Mouse (Mus musculus): Measurements from ENCODE around the gene Tas1r1.
A peak's percentile ranks its signal among the peaks of the same experiment; 100 is the strongest.

Tas1r1 gene

DNA sequence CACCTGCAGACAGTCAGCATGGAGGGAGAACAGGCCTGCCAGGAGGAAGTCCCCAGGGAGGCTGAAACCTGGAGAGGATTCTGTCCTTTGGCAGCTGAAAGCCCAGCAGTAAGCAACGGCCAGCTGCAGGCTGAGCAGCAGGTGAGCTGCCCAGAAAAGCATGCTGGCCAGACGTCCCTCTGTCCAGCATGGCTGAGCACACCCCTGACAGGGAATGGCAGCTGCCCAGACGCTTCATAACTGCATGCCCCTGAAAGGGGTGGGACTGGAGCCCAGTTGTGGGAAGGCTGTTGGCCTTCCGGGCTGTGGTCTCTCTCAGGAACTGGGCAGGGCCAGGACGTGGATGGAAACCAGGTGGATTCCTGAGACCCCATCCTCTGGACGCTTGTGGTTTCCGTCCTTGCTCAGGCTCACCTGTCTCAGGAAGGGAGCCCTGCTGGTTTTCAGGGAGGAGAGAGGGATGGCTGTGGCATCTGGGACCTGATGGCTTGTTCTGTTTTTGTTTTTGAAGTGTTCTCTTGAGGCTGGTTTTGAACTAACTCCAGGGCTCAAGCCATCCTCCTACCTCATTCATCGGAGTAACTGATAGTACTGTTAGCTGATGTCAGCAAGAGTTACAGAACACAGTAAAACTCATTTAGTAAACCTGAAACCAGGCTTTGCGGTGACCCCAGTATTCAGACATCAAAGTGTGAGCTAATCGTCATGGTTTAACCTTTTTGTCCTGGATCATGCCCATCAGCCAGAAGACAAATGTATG, at the start of gene Tas1r1:
Gene Tas1r1 (minus strand): TSS at position 344 of the 760 bp plus-strand sequence.
- no peak for DNase-seq

GRCm38 (mm10) chr4:152088133-152088532, 49.8 kb upstream of the Tas1r1 start:
- peak; percentile 89 for DNase-seq

DNA sequence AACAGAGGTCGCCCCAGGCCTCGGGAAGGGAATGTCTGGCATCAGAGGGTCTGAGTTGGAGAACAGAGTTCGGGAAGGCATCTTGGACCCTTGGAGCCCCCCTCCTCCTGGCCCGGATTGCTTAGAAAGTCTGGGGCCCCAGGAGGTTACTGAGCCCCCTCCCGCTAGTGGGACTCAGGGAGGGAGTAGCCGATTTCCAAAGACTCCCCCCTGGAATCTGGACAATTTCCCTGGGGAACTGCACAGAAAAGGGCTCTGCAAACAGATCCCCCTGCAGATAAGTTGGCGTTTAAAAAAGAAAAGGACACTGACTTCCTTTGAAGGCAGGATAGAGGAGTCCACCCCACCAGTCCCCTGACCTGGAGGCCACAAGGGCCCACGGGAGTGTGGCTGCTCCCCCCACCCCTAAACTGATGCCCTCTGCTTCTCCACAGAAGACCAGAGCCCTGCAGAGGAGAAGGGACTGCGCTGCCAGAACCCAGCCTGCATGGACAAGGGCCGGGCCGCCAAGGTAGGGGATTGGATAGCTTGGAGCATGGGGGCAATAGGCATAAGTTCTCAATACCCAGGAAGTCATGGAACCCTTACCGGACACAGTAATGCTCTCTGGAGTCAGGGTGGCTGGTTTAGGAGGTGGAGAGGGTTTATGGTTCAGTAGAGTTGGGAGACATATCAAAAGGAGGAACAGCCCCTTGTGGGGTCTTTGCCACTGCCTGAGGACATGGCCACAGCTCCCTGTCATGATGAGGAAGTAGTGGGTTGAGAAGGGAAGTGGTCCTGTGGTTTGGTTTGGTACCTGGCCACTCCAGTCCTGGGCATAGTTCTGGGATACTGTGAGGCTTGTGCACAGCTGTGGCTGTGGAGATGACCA, 49.1 kb upstream of the Tas1r1 start:
- peak; percentile 94 for DNase-seq

DNA sequence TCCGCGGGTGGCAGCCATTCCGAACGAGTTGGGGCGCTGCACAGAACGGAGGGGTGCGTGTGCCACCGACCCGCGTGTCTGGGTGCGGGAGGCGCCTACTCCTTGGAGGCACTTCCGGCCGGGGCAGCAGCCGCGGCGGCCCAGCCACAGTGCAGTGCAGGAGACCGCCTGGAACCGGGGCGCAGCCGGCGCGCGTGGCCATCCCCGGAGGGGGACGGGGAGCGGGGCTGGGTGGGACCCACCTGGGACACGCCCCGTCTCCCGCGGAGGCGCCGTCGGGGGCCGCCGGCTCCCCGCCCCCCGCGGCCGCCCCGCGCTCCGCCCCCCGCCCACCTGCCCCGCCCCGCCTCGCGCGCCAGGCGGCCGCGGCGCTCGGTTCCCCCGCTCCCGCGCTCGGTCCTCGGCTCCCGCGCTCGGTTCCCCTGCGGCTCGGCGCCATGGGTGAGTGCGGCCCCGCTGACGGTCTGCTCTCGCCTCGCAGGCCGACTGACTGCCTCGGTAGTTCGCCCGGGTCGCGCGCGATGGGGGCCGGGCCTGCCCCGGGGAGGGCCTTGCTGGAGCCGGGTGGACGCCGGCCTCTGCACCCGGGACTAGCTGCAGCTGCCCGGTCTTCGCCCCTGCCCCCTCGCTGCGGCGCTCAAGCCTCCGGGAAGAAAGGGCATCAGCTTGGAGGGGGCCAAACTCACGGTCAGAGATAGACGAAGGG, 48.3 kb upstream of the Tas1r1 start:
- DNase-seq = peak; percentile 97

DNA sequence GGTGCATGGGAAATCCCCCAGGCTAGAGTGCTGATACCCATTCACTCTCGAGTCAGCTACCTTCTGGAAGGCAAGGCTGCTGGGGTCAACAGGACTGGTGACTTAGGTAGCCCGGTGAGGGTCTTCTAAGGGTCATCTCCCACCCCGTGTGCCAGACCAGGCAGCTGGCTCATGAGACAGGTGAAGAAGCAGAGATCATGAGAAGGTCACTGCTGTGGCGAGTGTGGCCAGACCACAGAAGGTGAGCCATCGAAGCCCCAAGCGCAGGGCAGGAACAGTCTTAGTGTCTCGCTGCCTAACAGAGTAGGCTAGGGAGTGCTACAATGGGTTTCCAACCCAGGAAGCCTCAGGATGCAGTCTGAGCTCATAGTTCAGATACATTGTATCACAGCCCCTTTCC, 46.2 kb upstream of the Tas1r1 start:
- DNase-seq = no peak

GRCm38 (mm10) chr4:152083611-152084220, 45.3 kb upstream of the Tas1r1 start:
- DNase-seq = peak; percentile 95

GRCm38 (mm10) chr4:152079931-152080330, 41.6 kb upstream of the Tas1r1 start:
- DNase-seq = peak; percentile 97

DNA sequence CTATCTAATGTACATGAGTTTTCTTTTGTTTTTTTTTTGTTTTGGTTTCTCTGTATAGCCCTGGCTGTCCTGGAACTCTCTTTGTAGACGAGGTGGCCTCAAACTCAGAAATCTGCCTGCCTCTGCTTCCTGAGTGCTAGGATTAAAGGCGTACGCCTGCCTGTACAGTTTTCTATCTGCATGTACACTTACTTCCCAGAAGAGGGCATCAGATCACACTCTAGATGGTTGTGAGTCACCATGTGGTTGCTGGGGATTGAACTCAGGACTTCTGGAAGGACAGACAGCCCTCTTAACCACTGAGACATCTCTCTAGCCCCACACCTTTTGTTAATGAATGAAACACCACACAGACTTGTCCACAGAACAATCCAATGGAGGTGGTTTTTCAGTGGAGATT, 40.9 kb upstream of the Tas1r1 start:
- peak; percentile 44 for DNase-seq

DNA sequence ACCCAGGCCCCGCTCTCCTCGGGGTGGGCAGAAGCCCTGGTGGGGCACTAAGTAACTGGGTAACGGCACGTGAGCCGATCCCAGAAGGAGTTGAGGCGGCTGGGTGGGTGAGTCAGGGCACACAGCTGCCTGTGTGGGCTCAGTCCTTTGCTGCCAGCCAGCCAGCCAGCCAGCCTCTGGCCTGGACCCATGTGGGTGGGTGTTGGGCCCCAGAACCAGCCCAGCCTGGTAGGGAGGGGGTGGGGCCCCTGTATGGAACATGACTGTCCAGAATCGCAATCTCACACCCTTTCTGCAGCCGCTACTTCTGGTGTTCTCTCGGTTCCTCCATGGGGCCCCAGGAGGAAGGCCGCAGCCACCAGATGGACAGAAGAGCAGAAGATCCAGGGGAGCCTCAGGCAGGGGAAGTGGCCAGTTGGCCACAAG, 39.8 kb upstream of the Tas1r1 start:
- DNase-seq = peak; percentile 99

DNA sequence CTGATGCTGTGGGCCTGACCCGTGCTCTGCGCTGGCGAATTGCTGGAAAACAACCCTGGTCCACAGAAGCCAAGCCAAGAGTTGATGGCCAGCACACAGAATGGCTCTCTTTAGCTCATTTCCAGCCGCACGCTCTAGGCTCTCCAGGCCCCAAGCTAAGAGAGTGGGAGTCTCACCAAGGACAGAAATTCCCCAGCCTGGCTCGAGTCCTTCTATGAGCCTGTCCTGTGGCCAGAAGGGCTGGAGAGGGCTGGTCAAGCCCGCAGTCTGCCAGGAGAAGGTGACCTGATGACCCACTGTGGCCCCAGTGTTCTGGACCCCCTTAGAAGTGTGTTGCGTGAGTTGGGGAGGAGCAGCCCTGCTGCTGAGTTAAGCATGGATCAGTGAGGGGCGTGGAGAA, 38.8 kb upstream of the Tas1r1 start:
- DNase-seq = peak; percentile 92

DNA sequence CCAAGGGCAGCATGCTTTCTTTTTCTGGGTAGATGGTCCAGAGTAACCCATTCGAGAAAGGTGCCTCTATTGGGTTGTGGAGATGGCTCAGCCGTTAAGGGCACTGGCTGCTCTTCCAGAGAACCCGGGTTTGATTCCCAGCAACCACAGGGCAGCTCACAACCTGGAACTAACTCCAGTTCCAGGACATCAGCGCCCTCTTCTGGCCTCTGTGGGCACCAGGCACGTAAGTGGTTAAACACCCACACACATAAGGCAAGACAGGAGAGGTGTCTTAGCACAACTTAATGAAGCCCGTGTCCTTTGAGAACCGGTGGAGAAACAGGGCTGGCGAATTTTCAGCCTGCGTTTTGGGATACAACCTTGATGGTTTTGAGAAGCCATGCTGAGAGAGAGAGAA, 36.2 kb upstream of the Tas1r1 start:
- DNase-seq = peak; percentile 80

GRCm38 (mm10) chr4:152073715-152074114, 35.3 kb upstream of the Tas1r1 start:
- peak; percentile 90 for DNase-seq

GRCm38 (mm10) chr4:152072655-152073054, 34.3 kb upstream of the Tas1r1 start:
- DNase-seq = no peak

DNA sequence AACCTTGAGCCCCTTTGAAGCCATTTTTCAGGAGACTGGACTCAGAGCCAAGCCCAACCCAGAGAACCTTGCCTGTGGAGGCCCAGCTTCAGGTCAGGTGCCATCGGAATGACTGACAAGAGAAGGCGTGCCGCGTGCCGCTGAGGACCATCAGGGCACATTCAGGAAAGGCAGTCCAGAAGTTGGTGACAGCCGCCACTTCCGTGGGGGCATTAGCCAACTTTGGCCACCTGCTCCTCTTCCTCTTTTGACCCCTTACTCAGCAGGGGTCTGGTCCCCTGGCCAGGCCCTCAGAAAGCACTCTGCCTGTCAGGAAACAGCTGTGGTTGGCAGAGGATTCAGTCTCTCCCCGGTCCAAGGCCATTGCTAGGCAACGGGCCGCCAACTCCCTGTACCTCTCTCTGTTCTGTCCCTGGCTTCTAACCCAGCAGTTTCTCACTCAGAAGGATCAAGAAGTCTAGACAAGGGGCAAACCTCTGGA, 33.8 kb upstream of the Tas1r1 start, which contains the start of gene Plekhg5:
Gene Plekhg5 (plus strand): TSS at position 378 of the 481 bp plus-strand sequence.
- peak; percentile 99 for DNase-seq

DNA sequence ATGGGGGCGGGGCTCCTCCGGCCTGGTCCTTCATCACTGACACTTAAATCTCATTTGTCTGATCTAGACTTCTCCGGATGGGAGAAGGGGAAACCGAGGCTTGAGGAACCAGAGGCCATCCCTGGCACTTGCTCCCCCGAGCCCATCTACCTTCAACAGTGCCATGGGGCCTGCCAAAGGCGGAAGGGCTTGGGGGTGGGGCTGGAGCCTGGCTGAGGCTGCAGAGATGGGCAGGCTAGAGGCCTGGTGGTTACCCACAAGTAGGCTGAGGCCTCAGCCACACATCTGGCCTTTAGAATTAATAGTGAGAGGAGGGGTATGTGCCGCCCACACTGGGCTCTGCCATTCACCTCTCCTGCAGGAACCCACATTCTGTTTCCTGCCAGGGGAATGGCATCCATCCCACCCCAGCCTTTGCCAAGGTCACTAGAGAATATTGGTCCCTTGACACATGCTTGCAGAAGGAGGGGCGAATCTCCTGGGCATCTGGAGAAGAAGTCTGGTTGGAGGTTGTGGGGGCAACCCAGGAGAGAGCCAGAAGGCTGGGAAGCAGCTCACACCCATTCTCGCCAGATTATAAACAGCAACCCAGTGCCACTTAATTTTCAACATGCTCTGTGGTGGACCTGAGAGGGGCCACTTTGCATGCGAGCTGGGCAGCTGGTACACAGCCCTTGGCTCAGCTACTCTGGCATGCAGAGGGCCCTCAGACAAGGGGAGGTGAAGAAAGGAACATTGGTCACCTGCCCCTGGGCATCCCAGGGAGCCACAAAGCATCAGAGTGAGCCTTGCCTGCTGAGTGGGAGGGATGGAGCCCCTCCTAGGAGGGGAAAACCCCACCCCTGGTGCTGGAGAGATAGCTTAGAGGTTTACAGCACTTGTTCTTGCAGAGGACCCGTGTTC, 32.4 kb upstream of the Tas1r1 start:
- peak; percentile 93 for DNase-seq

- DNase-seq = no peak
Observed at GRCm38 (mm10) chr4:152069245-152069644, 30.9 kb upstream of the Tas1r1 start.

GRCm38 (mm10) chr4:152068166-152068724, 29.9 kb upstream of the Tas1r1 start:
- DNase-seq = peak; percentile 95

DNA sequence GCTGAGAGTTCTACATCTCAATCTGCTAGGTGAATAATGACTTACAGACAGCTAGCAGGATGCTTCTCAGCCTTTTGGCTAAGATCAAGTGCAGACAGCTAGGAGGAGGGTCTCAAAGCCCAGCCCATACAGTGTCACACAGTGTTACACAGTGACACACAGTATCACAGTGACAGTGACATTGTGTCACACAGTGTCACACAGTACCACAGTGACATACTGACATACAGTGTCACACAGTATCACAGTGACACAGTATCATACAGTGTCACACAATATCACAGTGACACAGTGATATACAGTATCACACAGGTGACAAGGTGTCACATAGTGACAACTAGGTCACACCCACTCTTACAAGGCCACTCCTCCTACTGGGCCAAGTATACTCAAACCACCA, 28.9 kb upstream of the Tas1r1 start:
- DNase-seq = no peak

GRCm38 (mm10) chr4:152062390-152063110, 24.2 kb upstream of the Tas1r1 start:
- peak; percentile 98 for DNase-seq

DNA sequence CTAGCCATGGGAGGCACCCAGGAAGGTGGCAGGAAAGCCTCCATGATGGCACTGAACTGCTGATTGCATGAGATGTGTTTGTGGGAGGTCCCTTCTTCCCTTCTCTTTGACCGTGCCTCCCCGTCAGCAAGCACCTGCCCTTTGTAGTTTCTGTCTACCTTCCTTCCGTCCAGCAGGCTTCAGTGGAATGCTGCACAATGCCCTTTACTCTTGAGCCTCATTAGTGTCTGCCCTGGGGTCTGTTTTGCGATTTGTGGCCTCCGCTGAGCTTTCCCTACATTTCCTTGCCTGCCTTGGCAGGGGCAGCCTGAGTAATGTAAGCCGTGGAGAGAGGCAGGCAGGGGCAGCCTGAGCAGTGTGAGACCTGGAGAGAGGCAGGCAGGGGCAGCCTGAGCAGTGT, 6.2 kb upstream of the Tas1r1 start:
- no peak for DNase-seq

All from heart, adult 11 months (tissue).